Mouse (Mus musculus): Measurements from ENCODE around the gene Tpd52l2.

Tpd52l2 gene

DNA sequence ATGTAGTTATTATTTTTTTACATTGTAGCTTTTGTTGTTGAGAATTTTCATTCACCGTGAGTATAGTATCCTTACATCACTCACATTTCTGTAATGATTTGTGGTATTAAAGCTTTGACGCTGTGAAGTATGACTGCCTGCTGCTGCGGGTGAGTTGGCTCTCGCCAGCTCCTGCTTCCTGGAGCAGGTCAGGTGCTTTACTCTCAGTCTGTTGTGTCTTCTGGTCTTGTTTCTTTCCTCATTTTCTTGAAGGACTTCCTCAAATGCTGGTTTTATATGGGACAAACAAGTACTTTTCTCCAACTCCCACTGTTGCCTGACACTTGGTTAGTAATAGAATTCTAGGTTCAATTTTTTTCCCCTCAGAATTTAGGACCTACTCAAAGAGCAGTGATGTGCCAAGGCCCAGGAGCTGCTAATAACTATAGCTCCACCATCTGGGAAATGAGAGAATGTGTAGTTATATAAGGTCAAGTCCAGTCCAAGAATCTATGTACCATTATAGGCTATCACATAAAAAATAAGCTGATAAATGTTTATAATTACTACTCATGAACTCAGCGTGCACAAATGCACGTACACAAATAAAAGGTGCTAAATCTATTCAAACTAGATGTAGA is 44.9 kb downstream of the Tpd52l2 start:
- DNase-seq = no peak

DNA sequence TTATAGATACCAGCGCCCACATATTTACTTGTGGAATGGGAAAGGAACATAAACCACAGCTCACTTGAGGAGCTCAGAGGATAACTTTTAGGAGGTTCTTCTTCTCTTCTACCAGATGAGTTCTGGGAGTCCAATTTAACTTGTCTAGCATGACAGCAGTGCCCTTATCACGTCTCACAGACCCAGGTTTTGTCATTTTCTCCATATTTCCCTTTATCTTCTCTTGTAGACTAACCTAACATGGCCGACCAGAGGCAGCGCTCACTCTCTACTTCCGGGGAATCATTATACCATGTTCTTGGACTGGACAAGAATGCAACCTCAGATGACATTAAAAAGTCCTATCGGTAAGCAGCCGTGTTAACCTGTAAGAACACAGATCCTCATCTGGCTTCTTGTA is 49.2 kb downstream of the Tpd52l2 start:
- no peak for DNase-seq

DNA sequence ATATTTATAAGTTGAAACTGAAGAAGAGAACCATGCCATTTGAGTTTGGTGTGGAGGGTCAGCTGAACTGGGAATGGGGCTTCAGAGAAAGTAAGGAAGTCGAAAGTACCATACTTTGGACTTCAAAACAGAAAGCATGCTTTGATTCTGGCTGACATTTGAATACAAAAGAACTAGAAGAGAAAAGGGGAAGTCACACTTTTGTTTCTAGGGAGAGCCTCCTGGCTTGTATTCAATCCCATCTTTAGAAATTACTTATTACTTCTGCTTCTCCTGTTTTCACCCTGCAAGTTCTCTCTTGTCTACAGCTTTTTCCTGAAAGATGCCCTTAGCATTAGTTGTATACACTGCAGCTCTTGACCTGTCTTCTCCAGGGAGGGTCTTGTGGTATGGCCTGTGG is 51.3 kb downstream of the Tpd52l2 start:
- DNase-seq = no peak

DNA sequence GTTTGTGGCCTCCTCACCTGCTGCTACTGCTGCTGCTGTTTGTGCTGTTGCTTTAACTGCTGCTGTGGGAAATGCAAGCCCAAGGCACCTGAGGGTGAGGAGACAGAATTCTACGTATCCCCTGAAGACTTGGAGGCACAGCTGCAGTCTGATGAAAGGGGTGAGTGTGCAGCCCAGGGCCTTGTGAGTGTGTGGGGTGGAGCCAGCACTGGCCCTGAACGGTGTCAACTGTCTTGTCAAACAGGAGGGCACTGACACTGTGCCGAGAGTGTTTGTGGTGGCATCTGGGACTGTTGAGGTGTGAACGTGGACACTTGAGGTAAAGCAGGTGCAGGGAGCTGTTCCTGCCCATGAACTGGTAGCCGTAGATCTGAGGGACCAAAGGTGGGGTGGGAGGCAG is 51.7 kb downstream of the Tpd52l2 start:
- DNase-seq = no peak

DNA sequence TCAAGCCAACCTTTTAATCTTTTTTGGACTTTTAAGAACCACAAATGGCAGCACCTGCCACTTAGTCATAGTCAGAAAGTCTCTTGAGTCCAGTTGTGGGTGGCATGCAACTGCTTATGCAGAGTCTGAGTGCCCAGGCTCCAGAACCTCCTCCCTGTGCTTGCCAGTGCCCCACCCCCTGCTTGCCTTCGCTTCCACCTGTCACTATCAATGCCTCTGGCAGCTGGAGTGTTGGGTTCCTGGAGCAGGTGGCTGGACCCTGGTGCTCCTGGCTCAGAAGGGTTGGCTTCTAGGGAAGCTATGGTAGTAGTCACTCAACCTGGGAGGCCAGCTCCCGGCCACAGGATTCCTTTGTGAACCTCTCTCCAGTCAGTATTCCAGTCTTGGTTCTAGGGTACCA is 53.3 kb downstream of the Tpd52l2 start:
- no peak for DNase-seq

DNA sequence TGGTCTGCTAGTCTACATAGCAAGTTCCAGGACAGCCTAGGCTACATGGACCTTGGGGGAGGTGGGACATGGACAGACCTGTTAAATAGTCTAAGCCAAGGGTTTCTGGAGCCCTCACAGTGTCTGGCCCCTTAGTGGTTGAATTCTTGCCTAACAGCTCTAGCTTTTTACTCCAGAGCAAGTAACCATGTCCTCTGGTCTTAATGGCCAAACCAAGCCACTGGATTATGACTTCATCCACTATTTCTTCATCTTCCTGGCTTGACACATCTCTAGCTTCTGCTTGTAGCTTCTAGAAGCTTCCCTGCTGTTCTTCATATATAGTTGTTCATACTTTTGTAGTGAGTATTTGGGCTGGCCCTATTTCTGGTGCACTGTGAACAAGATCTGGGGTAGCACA is 56.8 kb downstream of the Tpd52l2 start:
- no peak for DNase-seq

DNA sequence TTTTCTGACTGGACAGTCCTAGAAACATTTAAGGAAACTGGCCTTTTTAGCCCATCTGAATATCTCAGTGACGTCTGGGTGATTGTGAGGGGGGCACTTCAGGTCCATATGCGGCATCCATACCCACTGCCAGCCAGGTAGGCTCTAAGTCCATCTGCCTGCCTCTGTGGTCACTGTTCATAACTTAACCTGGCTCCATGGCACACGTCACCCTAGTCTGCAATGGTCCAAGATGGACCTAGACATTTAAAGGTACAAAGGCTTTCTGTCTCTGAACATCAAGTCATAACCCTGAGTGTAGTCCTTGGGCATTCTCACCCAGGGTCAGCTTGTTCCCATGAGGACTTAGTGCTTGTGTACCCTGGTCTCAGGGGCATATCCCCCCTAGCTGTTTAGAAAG is 70.4 kb downstream of the Tpd52l2 start:
- no peak for DNase-seq
